Mouse (Mus musculus) B cell, adult (primary cell): ENCODE data around the gene Gm4779. TPM values are rescaled to one million over a fixed set of nuclear protein-coding genes. Genes with fewer than 3 reads are reported as not detected.

Experiments
- total RNA-seq: library from RNA; stranded (reverse); gene quantifications from 4 replicates; pipeline ENCODE4 v1.2.4, GENCODE M21; 2023; ENCODE audit not compliant: inconsistent age

The Gm4779 gene
- total RNA-seq = not detected in 4 replicates

GRCm38 (mm10) chrX:101794342-101794741 lies at the start of gene Gm4779, which contains the start of gene 8030474K03Rik:
Gene Gm4779, minus strand, starts transcription at chrX:101794423.
Gene 8030474K03Rik, plus strand, starts transcription at chrX:101794656.

Other genes with a start within 250 kb of the Gm4779 start
- 180 to 207 TPM (median 197 TPM) in 4 replicates for gene Ogt, start 154.4 kb downstream of the Gm4779 start, total RNA-seq
- 0.39 to 0.78 TPM (median 0.74 TPM) in 3 of 4 replicates, not detected in the other for gene Cxcr3, start 60.2 kb downstream of the Gm4779 start, total RNA-seq
- gene 8030474K03Rik, start 233 bp upstream of the Gm4779 start, total RNA-seq = not detected in 4 replicates
- gene Nhsl2, start 55.0 kb upstream of the Gm4779 start, total RNA-seq = 0.12 to 0.96 TPM (median 0.15 TPM) in 4 replicates